Mouse (Mus musculus): ENCODE data around the gene Psd4.

DNA sequence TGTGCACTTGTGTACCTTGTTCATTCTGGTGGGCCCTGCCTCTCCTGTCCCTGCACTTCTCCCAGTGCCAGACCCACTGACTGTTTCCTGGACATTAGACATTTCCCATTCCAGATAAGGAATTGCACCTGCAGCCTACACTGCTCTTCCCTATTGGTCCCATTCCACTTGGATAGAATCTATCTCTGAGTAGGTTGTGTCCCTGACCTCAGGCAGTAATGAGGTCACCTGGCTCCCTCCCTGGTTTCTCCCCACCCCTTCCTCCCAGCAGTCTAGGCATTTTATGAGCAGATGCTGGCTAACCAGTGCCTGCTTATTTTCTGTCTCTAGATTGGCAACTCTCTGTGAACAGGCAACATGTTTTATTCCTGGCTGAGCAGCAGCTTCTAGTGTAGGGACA is 17.0 kb downstream of the Psd4 start:
- TF ChIP-seq CTCF (IDR thresholded peaks at IDR 0.05; ENCODE audit: extremely low read depth, insufficient read depth, insufficient read length, insufficient replicate concordance) (no peak), POLR2A (IDR thresholded peaks at IDR 0.05; ENCODE audit: low read depth, low read length) (no peak)

Measured in spleen, adult 2 months (tissue).